In the genomic region with DNA sequence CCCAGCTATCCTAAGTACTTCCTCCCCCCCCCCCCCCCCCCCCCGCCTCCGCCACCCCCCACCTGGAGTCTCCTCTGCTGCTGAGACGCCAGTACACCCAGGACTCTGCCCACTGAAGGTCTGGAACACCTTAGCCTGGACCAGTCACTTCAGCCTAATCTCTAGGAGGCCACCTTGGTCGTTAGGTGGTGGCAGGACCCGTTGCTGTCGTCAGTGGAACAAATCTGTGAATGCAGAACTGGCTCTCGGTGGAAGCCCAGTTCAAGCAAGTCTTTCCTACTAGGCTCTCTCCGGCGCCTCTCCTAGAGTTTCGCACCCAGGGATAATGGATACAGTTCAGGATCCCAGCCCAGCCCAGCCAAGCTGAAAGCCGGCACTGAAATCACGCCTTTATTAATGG, we compare ENCODE assay signal across 8 mouse cellular contexts. TPM values are rescaled to one million over a fixed set of nuclear protein-coding genes. Genes with fewer than 3 reads are reported as not detected.
A peak's percentile ranks its signal among the peaks of the same experiment; 100 is the strongest.
DNase-seq lines count a peak whose midpoint lies in the region; ATAC-seq lines count a peak whose summit lies in the region.

No protein-coding gene starts in this region.

- H3K36me3 ChIP-seq in heart, embryonic 11.5 days (ENCODE audit: control insufficient read depth, insufficient read depth, low read length), result no peaks in the 10 kb centered on the region
- no peaks in the 10 kb centered on the region for H3K36me3 ChIP-seq in embryonic facial prominence, embryonic 10.5 days (replicated peaks)
- peaks cover 2% of the 10 kb centered on the region; the same call in 1 of the 2 replicates for H3K36me3 ChIP-seq in hindbrain, embryonic 16.5 days (ENCODE audit: control insufficient read depth, insufficient read depth, low read length)
- no peaks in the 10 kb centered on the region for H3K36me3 ChIP-seq in macrophage (ENCODE audit: inconsistent target)

- peaks cover 42% of the 10 kb centered on the region for H3K27me3 ChIP-seq in heart, embryonic 11.5 days (ENCODE audit: control insufficient read depth, insufficient read depth, low read length)
- H3K27me3 ChIP-seq in embryonic facial prominence, embryonic 10.5 days (replicated peaks; ENCODE audit: low read depth, poor library complexity, severe bottlenecking), result peaks cover 59% of the 10 kb centered on the region
- H3K27me3 ChIP-seq in hindbrain, embryonic 16.5 days (replicated peaks; ENCODE audit: control insufficient read depth, insufficient read depth, low read length), result peaks cover 22% of the 10 kb centered on the region

- peak overlapping the region; percentile 77 for H3K4me2 ChIP-seq in heart, embryonic 11.5 days
- H3K4me2 ChIP-seq in hindbrain, embryonic 16.5 days (ENCODE audit: low read length), result peak overlapping the region; percentile 57

- ATAC-seq in heart, embryonic 11.5 days (replicated peaks; ENCODE audit: insufficient number of reproducible peaks, low FRiP score, low TSS enrichment), result no peak
- no peak for ATAC-seq in hindbrain, embryonic 16.5 days

- DNase-seq in heart, adult 8-10 months (ENCODE audit: low spot score), result no peak
- no peak for DNase-seq in embryonic facial prominence, embryonic 10.5 days (ENCODE audit: low spot score)
- DNase-seq in right cerebral cortex, adult 18-20 months, result no peak
- no peak for DNase-seq in frontal cortex, postnatal 14 days (ENCODE audit: low spot score in 2 of 2)
- DNase-seq in cerebellum, postnatal 10 days, result no peak

- H3K9ac ChIP-seq in heart, embryonic 11.5 days (ENCODE audit: low read depth, low read length), result 0 out of 2 replicates have a peak overlapping the region, but pooled peaks have one; percentile 34
- no peak overlapping the region; the same call in 1 of the 2 replicates for H3K9ac ChIP-seq in hindbrain, embryonic 16.5 days (ENCODE audit: low read depth, low read length)

- no peaks in the 10 kb centered on the region for H3K79me2 ChIP-seq in macrophage (ENCODE audit: inconsistent target)

- no peaks in the 10 kb centered on the region for H3K9me3 ChIP-seq in heart, embryonic 11.5 days (replicated peaks; ENCODE audit: control insufficient read depth, low read length)
- no peaks in the 10 kb centered on the region for H3K9me3 ChIP-seq in embryonic facial prominence, embryonic 10.5 days
- no peaks in the 10 kb centered on the region for H3K9me3 ChIP-seq in hindbrain, embryonic 16.5 days (ENCODE audit: control insufficient read depth, low read length)

- H3K4me3 ChIP-seq in heart, embryonic 11.5 days (ENCODE audit: low read depth, low read length), result peak overlapping the region; percentile 36
- peak overlapping the region; percentile 43 for H3K4me3 ChIP-seq in embryonic facial prominence, embryonic 10.5 days
- H3K4me3 ChIP-seq in hindbrain, embryonic 16.5 days (ENCODE audit: low read length), result peak overlapping the region; percentile 30
- peak overlapping the region; percentile 20 for H3K4me3 ChIP-seq in macrophage (ENCODE audit: inconsistent target)

- no peak overlapping the region for H3K27ac ChIP-seq in heart, embryonic 11.5 days (ENCODE audit: low read depth, low read length)
- no peak overlapping the region for H3K27ac ChIP-seq in embryonic facial prominence, embryonic 10.5 days (replicated peaks)
- no peak overlapping the region for H3K27ac ChIP-seq in hindbrain, embryonic 16.5 days (ENCODE audit: low read depth, low read length)
- H3K27ac ChIP-seq in macrophage, result no peak overlapping the region

- 21% methylated on average over 9 of the region's 12 CpGs for WGBS in heart, embryonic 11.5 days (ENCODE audit: insufficient replicate concordance)
- WGBS in embryonic facial prominence, embryonic 10.5 days, result 24% methylated on average over 10 of the region's 12 CpGs
- WGBS in hindbrain, embryonic 16.5 days, result 20% methylated on average over 9 of the region's 12 CpGs
- WGBS in macrophage (ENCODE audit: missing documents), result 19% methylated on average over 9 of the region's 12 CpGs

- H3K4me1 ChIP-seq in heart, embryonic 11.5 days (ENCODE audit: control insufficient read depth, insufficient read depth, low read length), result peaks cover 30% of the 10 kb centered on the region
- H3K4me1 ChIP-seq in embryonic facial prominence, embryonic 10.5 days, result peaks cover 55% of the 10 kb centered on the region
- H3K4me1 ChIP-seq in hindbrain, embryonic 16.5 days (ENCODE audit: control insufficient read depth, insufficient read depth, low read depth, low read length), result peaks cover 19% of the 10 kb centered on the region

RNA-seq across cellular contexts. Expression of a gene that starts 4.5 kb away (rescaled TPM):
- polyA plus RNA-seq in heart, embryonic 11.5 days (2014; fragmentation: Nextera tagmentation; extraction: Ambion mirVana), result 0.94 and 1.4 TPM in 2 replicates
- total RNA-seq in heart, adult 8-10 months (2022), result 1 to 10 TPM; 1.3 to 1.8 (median 1.6) TPM
- polyA plus RNA-seq in embryonic facial prominence, embryonic 10.5 days (2016; fragmentation: Nextera tagmentation; extraction: Ambion mirVana), result 0.57 and 1.1 TPM in 2 replicates
- 5.8 and 12.1 TPM in 2 replicates for polyA plus RNA-seq in hindbrain, embryonic 16.5 days (2015; fragmentation: Nextera tagmentation; extraction: Ambion mirVana)
- total RNA-seq in macrophage (2018; cell fraction: chromatin; rRNA removed), result 1 to 10 TPM in 1 of 26 experiments, under 1 TPM in 2, not detected in 23; 0.49 to 2.1 (median 0.60) TPM
- 1 to 10 TPM in 4 of 26 experiments, under 1 TPM in 18, not detected in 4; 0.11 to 1.6 (median 0.50) TPM for total RNA-seq in macrophage (2018; cell fraction: cytosol; rRNA removed)
- total RNA-seq in macrophage (2018; cell fraction: nucleus; rRNA removed), result 1 to 10 TPM in 1 of 26 experiments, under 1 TPM in 1, not detected in 24; 0.69 to 2.6 TPM
- 0.37 to 0.80 TPM (median 0.68 TPM) in 3 replicates for polyA plus RNA-seq in macrophage (2018)

RNA-seq across cellular contexts. Expression of a gene that starts 14.0 kb away (rescaled TPM):
- 0.47 and 0.83 TPM in 2 replicates for polyA plus RNA-seq in heart, embryonic 11.5 days (2014; fragmentation: Nextera tagmentation; extraction: Ambion mirVana)
- 1 to 10 TPM; 1.3 to 3.0 (median 1.6) TPM for total RNA-seq in heart, adult 8-10 months (2022)
- polyA plus RNA-seq in embryonic facial prominence, embryonic 10.5 days (2016; fragmentation: Nextera tagmentation; extraction: Ambion mirVana), result 1.0 and 1.2 TPM in 2 replicates
- 0.32 and 0.36 TPM in 2 replicates for polyA plus RNA-seq in hindbrain, embryonic 16.5 days (2015; fragmentation: Nextera tagmentation; extraction: Ambion mirVana)
- total RNA-seq in macrophage (2018; cell fraction: chromatin; rRNA removed), result under 1 TPM in 1 of 26 experiments, not detected in 25; 0.57 TPM
- total RNA-seq in macrophage (2018; cell fraction: cytosol; rRNA removed), result not detected
- not detected for total RNA-seq in macrophage (2018; cell fraction: nucleus; rRNA removed)
- polyA plus RNA-seq in macrophage (2018), result not detected in 3 replicates

RNA-seq across cellular contexts. Expression of a gene that starts 24.9 kb away (rescaled TPM):
- polyA plus RNA-seq in heart, embryonic 11.5 days (2014; fragmentation: Nextera tagmentation; extraction: Ambion mirVana), result 0.77 and 0.80 TPM in 2 replicates
- total RNA-seq in heart, adult 8-10 months (2022), result not detected
- polyA plus RNA-seq in embryonic facial prominence, embryonic 10.5 days (2016; fragmentation: Nextera tagmentation; extraction: Ambion mirVana), result 11.0 and 13.6 TPM in 2 replicates
- 0.39 and 0.50 TPM in 2 replicates for polyA plus RNA-seq in hindbrain, embryonic 16.5 days (2015; fragmentation: Nextera tagmentation; extraction: Ambion mirVana)
- not detected for total RNA-seq in macrophage (2018; cell fraction: chromatin; rRNA removed)
- total RNA-seq in macrophage (2018; cell fraction: cytosol; rRNA removed), result not detected
- not detected for total RNA-seq in macrophage (2018; cell fraction: nucleus; rRNA removed)
- not detected in 3 replicates for polyA plus RNA-seq in macrophage (2018)

RNA-seq across cellular contexts. Expression of a gene that starts 51.9 kb away (rescaled TPM):
- polyA plus RNA-seq in heart, embryonic 11.5 days (2014; fragmentation: Nextera tagmentation; extraction: Ambion mirVana), result 221 TPM in 2 replicates
- 10 to 100 TPM; 66.4 to 92.0 (median 73.0) TPM for total RNA-seq in heart, adult 8-10 months (2022)
- 489 and 518 TPM in 2 replicates for polyA plus RNA-seq in embryonic facial prominence, embryonic 10.5 days (2016; fragmentation: Nextera tagmentation; extraction: Ambion mirVana)
- 246 and 265 TPM in 2 replicates for polyA plus RNA-seq in hindbrain, embryonic 16.5 days (2015; fragmentation: Nextera tagmentation; extraction: Ambion mirVana)
- total RNA-seq in macrophage (2018; cell fraction: chromatin; rRNA removed), result 10 to 100 TPM in 22 of 26 experiments, 1 to 10 TPM in 4; 2.3 to 58.5 (median 24.6) TPM
- 100 to 1,000 TPM in 3 of 26 experiments, 10 to 100 TPM in 23; 63.2 to 105 (median 81.3) TPM for total RNA-seq in macrophage (2018; cell fraction: cytosol; rRNA removed)
- 10 to 100 TPM in 25 of 26 experiments, 1 to 10 TPM in 1; 9.6 to 65.5 (median 33.3) TPM for total RNA-seq in macrophage (2018; cell fraction: nucleus; rRNA removed)
- 75.7 to 166 TPM (median 133 TPM) in 3 replicates for polyA plus RNA-seq in macrophage (2018)

RNA-seq across cellular contexts. Expression of a gene that starts 59.3 kb away (rescaled TPM):
- polyA plus RNA-seq in heart, embryonic 11.5 days (2014; fragmentation: Nextera tagmentation; extraction: Ambion mirVana), result 9.6 and 11.0 TPM in 2 replicates
- total RNA-seq in heart, adult 8-10 months (2022), result 10 to 100 TPM; 13.2 to 19.5 (median 16.9) TPM
- polyA plus RNA-seq in embryonic facial prominence, embryonic 10.5 days (2016; fragmentation: Nextera tagmentation; extraction: Ambion mirVana), result 0.17 TPM in 1 of 2 replicates, not detected in the other
- polyA plus RNA-seq in hindbrain, embryonic 16.5 days (2015; fragmentation: Nextera tagmentation; extraction: Ambion mirVana), result 0.36 TPM in 1 of 2 replicates, not detected in the other
- total RNA-seq in macrophage (2018; cell fraction: chromatin; rRNA removed), result not detected
- under 1 TPM in 16 of 26 experiments, not detected in 10; 0.13 to 0.81 (median 0.26) TPM for total RNA-seq in macrophage (2018; cell fraction: cytosol; rRNA removed)
- under 1 TPM in 1 of 26 experiments, not detected in 25; 0.89 TPM for total RNA-seq in macrophage (2018; cell fraction: nucleus; rRNA removed)
- 0.21 to 0.88 TPM in 2 of 3 replicates, not detected in the other for polyA plus RNA-seq in macrophage (2018)
